Mouse (Mus musculus): ENCODE results near the gene Pole4.
"Not testable (repeated sequence)": the region's sequence is repeated elsewhere in the genome, so short reads cannot be mapped to it uniquely, and the experiment has no call there.

Gene Pole4

DNA sequence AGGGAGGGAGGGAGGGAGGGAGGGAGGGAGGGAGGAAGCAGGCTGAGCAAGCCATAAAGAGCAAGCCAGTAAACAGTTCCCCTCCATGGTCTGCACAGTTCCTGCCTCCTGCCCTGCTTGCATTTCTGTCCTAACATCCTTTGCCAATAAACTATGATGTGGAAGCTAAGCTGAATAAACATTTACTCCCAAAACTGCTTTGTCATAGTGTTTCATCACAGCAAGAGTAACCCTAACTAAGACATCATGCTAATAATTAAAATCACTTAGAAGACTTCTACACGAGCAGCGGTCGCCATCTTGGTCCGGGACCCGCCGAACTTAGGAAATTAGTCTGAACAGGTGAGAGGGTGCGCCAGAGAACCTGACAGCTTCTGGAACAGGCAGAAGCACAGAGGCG, 79.8 kb downstream of the Pole4 start:
- DNase-seq (ENCODE audit: low spot score in 2 of 2): not testable (repeated sequence)

DNA sequence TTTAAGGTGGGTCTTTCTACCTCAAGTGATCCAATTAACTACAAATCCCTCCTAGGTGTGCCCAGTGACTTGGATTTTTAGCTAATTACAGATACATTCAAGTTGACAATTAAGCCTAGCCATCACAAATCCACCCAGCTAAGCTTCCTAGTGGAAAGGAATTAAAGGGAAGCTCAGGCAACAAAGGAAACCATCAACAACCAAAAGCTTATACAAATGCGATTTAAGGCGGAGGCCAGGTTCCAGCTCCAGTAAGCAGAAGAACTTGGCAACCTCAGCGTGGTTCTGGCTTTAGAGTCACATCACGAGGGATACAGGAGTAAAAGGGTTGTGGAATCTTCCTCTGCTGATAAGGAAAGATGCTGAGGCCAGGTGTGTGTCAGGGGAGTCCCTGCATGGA, 92.0 kb downstream of the Pole4 start:
- no peak for DNase-seq (ENCODE audit: low spot score in 2 of 2)

DNA sequence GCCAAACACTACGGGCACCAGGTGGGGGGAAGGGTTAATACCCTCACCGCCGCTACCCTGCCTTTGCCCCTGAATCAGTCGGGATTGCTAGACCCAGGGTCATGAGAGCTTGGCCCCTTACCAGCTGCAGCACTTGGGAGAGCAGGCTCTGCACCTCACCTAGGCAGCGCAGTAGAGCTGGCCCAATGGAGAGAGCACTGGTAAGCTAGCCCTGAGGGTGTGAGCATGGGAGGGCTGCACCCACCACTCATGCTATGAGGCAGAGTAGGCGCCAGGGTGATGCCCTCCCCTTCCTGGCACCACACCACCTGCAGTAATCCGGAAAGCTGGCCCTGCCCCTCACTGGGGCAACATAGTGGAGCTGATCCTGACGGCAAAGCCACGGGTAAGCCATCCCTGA, 94.1 kb downstream of the Pole4 start:
- no peak for DNase-seq (ENCODE audit: low spot score in 2 of 2)

DNA sequence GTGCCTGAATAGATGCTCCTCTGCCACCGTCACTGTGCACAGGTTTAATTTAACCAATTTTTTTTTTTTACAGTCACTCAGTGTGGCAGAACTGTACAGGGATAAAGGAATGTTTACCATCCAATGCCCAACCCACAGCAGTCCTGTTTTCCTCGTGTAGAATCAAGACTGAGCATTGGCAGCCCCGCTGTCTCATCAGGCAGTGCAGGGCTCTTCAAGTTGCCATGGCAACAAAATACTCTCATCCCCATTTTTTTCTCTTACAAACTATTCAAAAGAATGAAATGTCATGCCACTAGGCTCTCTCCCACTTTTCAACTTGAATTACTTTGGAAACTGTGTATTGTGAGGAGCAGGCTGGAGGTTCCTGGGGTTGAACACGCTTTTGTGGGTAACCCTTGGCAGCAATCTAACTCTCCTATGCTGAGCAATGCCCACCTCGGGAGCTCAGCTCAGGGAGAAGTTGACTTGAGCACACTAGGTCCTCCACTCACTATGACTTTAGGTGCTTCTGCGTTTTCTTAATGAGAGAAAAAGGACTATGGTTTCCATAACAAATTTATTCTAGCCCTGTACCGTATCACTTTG, 95.7 kb downstream of the Pole4 start:
- no peak for DNase-seq (ENCODE audit: low spot score in 2 of 2)

DNA sequence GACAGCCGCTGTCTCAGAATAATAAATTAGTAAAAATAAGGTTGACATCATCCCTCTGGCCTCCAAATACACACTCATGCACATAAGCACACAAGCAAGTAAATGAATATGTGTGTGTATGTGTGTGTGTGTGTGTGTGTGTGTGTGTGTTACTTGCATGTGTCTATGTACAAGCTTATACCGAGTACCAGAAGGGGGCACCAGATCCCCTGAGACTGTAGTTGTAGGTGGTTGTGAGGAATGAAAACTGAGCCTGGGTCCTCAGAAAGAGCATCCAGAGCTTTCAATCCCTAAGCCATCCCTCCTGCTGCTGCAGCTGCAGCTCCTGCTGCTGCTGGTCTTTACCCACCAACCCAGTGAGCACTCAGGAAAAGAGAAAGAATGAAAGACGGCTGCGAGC, 96.4 kb downstream of the Pole4 start:
- no peak for DNase-seq (ENCODE audit: low spot score in 2 of 2)

DNA sequence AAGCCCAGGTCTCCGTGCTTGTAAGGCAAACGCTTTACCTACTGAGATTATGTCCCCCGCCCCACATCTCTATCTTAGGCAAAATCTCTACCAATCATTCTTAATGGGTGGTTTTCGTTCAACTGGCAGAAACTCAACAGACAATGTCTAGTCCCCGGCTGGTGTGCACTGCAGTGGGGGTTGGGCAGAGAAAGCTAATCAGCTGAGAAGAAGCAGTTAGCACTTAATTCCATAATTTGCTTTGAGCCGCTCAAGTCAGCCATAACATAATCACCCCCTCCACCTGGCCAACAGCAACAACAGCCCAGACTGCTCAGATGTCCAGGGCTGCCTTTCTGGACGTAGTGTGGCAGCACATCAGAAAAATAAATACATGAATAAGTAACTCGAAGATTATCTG, 100.4 kb downstream of the Pole4 start:
- DNase-seq (ENCODE audit: low spot score in 2 of 2): no peak

DNA sequence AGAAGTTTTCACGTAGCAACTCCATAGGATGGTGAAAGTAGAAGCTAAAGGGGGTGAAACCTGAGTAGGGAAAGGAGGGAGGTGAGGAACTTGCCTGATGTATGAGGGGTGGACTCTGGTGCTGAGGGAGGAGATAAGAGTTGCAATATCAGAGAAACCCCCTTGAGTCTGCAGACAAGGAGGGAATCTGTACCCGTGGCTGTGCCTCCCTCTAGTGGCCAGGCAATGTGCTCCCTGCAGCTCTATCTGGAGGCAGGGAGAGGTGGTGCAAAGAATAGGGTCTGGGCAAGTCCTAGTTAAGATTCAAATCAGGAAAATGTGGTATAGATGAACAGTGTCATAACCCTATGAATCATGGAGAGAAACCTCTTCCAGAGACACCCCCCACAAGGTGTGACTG, 101.5 kb downstream of the Pole4 start:
- DNase-seq (ENCODE audit: low spot score in 2 of 2): peak in 1 of 2 experiments; percentile 17

DNA sequence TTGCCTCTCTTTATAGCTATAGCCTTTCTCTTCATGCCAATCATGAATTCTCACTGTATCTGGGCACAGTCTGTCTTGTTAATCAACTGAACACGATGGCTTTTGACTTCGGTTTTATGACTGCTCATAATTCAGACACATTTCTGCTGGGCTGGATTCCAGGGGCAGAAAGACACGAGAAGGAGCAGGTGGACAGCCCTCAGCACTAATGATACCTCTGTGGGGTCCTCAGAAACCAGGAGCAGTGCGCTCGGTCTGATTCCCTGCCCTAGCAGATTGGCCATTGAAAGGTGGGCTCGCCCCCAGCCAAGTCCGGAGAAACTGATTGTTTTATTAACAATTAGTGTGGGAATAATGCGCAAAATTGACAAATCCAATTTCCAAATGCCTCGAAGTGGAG, 101.9 kb downstream of the Pole4 start:
- DNase-seq (ENCODE audit: low spot score in 2 of 2): no peak

DNA sequence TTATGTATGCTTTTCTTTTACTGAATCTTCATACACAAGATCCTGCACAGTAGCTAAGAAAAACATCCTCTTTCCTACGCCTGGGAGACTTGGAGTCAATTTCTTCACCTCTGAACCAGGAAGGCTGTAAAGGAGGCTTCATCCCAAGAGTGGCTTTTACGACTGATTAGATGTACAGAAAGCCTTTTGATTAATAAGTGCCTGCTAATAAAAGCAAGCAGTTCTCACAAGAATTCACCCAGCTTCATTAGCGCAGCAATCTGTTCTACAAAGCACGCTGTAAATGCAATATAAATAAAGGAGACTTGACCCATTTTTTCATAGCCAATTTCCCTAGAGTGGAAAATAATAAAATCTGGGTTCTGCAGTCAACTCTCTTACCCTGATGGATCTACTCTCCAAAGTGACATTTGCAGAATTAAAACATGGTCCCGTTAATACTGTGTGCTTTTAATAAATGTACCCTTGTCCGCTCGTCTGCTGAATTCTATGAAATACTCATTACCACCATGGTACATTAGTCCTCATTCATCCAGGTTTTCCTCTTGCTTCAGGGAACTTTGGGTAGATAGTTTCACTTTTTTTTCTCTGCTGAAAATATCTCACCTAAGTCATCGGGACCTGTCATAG, 109.6 kb downstream of the Pole4 start:
- no peak for DNase-seq (ENCODE audit: low spot score in 2 of 2)

DNA sequence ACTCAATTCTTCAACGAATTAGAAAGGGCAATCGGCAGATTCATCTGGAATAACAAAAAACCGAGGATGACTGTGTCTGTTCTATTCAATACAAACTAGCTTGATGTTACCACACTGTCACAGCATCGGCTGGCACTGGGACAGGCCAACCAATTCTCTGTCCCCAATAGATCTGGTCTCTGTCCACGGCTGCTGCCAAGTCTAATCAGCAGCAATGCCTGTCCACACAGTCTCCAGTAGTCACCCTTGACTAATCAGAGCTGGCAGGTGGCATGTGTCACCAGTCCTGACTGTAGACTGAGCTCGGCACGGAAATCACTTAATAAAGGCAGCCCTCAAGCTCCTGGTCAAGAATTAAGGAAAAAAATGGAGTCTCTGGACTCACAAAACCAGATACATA, 115.8 kb downstream of the Pole4 start:
- no peak for DNase-seq (ENCODE audit: low spot score in 2 of 2)

DNA sequence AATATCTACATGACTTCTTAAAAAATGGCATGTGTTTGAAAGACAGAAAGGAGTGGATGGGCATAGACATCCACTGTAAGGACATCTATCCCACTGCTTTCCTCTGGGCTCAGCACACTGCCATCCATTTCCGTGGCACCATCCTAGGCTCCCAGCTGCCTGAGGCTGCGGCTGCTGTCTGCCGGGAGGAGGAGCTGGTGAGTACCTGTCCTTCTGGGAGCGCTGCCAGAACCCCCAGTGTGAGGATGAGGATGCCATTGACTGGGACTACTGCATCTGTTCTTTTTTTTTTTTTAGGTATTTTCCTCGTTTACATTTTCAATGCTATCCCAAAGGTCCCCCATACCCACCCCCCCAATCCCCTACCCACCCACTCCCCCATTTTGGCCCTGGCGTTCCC, 119.8 kb downstream of the Pole4 start:
- no peak for DNase-seq (ENCODE audit: low spot score in 2 of 2)

DNA sequence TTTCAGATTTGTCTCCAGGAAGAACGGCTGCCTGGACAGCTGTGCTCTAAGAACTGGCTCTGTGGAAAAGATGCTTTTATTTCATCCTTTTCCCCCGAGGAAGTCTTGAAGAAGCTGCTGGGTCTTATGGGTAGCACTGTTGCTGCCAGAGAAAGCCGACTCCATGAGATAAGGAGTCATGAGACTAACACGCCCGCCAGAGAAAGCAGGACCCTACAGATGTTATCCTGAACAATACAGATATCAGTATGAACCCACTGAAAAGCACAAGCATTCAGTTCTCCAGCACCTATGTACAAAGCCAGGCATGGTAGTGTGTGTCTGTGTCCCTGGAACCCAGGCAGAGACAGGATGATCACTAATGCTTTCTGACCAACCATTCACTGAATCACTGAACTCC, 129.7 kb downstream of the Pole4 start:
- DNase-seq (ENCODE audit: low spot score in 2 of 2): no peak

All from urinary bladder, adult 18-20 months (tissue).